Mouse (Mus musculus) midbrain, embryonic 13.5 days (tissue): ENCODE results near the gene Fzd5. TPM values are rescaled to one million over a fixed set of nuclear protein-coding genes. Genes with fewer than 3 reads are reported as not detected.

ENCODE experiments used
- ATAC-seq: fragments of 200-750 bp; cut with Nextera tagmentation; 2 replicates; pipeline ENCODE4 v1.8.0; 2017; ENCODE audit warnings: mild to moderate bottlenecking, moderate TSS enrichment, moderate library complexity
- H3K27ac ChIP-seq: fragments of 300-500 bp; sonication (generic); 2 replicates; pipeline ENCODE4 v1.5.1; 2015; ENCODE audit warnings: inconsistent platforms, mild to moderate bottlenecking, moderate library complexity
- H3K27me3 ChIP-seq: fragments of 300-500 bp; sonication (generic); 2 replicates; pipeline ENCODE4 v1.6.1; 2015; ENCODE audit warnings: mild to moderate bottlenecking, inconsistent platforms
- H3K36me3 ChIP-seq: fragments of 300-500 bp; sonication (generic); 2 replicates; pipeline ENCODE4 v1.6.1; 2015; ENCODE audit warnings: mild to moderate bottlenecking, inconsistent platforms
- H3K4me1 ChIP-seq: fragments of 300-500 bp; sonication (generic); replicated peaks from 2 replicates; pipeline ENCODE4 v1.6.1; 2015; ENCODE audit warnings: inconsistent platforms
- H3K4me2 ChIP-seq: fragments of 300-500 bp; sonication (generic); replicated peaks from 2 replicates; pipeline ENCODE4 v1.6.1; 2015; ENCODE audit warnings: moderate library complexity, mild to moderate bottlenecking, inconsistent platforms
- H3K4me3 ChIP-seq: fragments of 300-500 bp; sonication (generic); replicated peaks from 2 replicates; pipeline ENCODE4 v1.5.1; 2015; ENCODE audit warnings: mild to moderate bottlenecking, inconsistent platforms
- H3K9ac ChIP-seq: fragments of 300-500 bp; sonication (generic); replicated peaks from 2 replicates; pipeline ENCODE4 v1.6.1; 2015; ENCODE audit warnings: mild to moderate bottlenecking, inconsistent platforms
- H3K9me3 ChIP-seq: fragments of 300-500 bp; sonication (generic); 2 replicates; pipeline ENCODE4 v1.6.1; 2016; ENCODE audit warnings: mild to moderate bottlenecking, inconsistent platforms
- WGBS: fragments of 180-500 bp; shearing (Covaris S2); methylation state at CpG from one replicate; pipeline ENCODE4 v1.1.7; 2015; 5-methylcytosine and 5-hydroxymethylcytosine counted together
- polyA plus RNA-seq: library from polyadenylated mRNA; unstranded; fragments of >200 nt; fragmentation: Nextera tagmentation; extraction: Ambion mirVana; gene quantifications from 2 replicates; pipeline ENCODE4 v1.2.1, GENCODE M21; 2015

Gene Fzd5
- polyA plus RNA-seq, 1 experiment from 2014 or later: 0.40 TPM

DNA sequence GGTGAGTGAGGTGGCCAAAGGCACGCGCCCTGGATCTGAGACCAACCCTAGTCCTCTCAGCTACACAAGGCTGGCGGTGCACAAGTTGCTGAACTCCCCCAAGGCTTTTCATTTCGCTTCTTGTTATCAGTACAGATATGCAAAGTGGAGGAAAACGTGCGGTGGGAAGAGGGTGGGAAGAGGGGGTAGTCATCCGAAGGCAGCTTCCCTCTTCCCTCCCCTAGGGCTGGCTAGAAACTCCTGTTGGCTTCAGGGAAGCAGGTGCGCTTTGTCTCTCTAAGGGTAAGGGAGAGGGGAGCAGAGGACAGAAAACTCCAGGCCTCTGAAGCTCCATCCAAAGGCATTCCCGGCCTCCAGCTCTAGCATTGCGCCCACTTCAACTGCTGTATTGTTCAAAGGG lies 5.4 kb downstream of the Fzd5 start:
- 45% methylated on average over 10 of the region's 10 CpGs for WGBS
- no peak overlapping the region for H3K4me2 ChIP-seq
- ATAC-seq: no peak
- H3K4me3 ChIP-seq: no peak overlapping the region
- H3K36me3 ChIP-seq: no peaks in the 10 kb centered on the region
- H3K4me1 ChIP-seq: peaks cover 47% of the 10 kb centered on the region
- peaks cover 54% of the 10 kb centered on the region for H3K27me3 ChIP-seq
- no peak overlapping the region for H3K9ac ChIP-seq
- H3K9me3 ChIP-seq: no peaks in the 10 kb centered on the region
- no peak overlapping the region for H3K27ac ChIP-seq

DNA sequence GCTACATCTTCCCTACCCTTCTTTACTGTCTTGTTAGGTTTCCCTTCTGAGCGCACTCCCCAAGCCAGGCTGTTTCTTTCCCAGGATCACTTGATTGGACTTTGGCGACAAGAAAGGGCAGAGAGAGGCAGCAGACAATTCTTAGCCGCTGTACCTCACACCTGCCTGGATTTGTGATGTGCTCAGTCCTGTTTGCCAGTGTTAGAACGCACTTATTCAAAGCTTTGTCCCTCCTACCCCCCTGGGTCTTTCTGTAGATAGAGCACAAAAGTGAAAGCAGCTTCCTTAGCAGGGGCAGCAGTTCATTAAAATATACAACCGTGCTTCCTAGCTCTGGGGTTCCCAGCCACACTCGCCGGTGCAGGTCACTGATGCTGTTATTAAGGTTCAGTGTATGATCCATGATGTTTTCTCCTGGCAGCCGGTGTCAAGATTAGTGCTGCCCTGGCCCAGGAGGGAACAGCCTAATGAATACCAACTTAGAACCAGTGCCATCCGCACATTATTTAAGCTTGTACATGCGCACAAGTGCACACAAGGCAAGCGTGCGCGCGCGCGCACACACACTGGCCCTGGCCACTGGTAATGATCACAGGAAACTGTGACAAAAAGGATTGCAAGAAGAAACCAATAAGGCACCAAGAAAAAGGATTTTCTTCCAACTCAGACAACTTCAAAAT lies 6.1 kb downstream of the Fzd5 start:
- H3K9me3 ChIP-seq: no peaks in the 10 kb centered on the region
- H3K9ac ChIP-seq: no peak overlapping the region

DNA sequence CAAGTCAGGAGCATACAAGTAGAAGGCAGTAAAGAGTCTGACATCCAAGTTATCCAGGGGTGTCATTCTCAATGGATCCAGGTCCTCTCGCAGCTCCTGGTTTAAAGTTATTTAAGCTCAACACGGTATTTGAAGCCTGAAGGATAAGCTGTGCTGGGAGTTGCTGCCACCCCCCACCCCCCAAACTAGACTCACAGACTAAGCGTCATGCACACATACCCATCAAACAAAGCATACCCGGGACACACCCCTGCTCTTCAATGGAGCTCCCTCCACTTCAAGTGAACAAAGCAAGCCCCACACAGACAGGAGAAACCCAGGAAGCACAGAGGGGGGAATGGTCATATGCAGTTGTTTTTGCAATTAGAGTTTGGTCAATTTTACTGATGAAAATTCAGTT lies 7.5 kb downstream of the Fzd5 start:
- peaks cover 25% of the 10 kb centered on the region for H3K4me1 ChIP-seq
- no peak overlapping the region for H3K27ac ChIP-seq
- no peak overlapping the region for H3K9ac ChIP-seq
- no peak overlapping the region for H3K4me3 ChIP-seq
- no peak for ATAC-seq
- H3K27me3 ChIP-seq: peaks cover 33% of the 10 kb centered on the region
- no peaks in the 10 kb centered on the region for H3K9me3 ChIP-seq
- no peak overlapping the region for H3K4me2 ChIP-seq
- 59% methylated on average over 4 of the region's 4 CpGs for WGBS
- H3K36me3 ChIP-seq: no peaks in the 10 kb centered on the region

More for the DNA sequence above, 6.1 kb downstream of the Fzd5 start:
- Histone ChIP-seq H3K4me1 (peaks cover 40% of the 10 kb centered on the region), H3K27ac (no peak overlapping the region), H3K4me2 (no peak overlapping the region; the same call in 1 of the 2 replicates), H3K27me3 (peaks cover 47% of the 10 kb centered on the region), H3K4me3 (no peak overlapping the region), H3K36me3 (no peaks in the 10 kb centered on the region)
- ATAC-seq: no peak
- WGBS: 65% methylated on average over 16 of the region's 16 CpGs

DNA sequence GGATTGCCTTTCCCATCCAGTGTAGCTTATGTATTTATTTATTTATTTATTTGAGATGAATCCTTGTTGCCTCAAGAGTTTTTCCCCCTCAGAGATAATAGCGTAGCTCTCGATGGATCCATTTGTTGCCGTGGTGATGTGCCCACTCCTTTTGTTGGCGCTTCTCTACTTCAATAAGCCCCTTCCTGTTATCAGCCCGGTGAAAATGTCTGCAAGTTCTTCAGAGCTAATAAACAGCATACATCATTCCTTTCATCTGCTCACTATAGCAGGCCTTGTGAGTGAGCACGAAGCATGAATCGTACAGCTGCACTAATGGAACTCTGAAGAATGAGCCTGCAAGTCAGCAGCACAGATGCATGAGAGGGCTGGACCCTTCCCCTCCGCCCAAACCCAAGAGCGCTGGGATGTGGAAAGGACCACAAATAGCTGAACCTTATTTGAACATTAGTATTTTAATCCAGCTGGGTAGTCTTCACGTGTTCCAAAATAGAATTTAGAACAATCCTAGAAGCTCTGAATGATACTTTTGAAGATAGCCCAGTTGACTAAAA lies 16.4 kb downstream of the Fzd5 start:
- Histone ChIP-seq H3K4me1 (peaks cover 7% of the 10 kb centered on the region), H3K36me3 (peaks cover 41% of the 10 kb centered on the region), H3K27ac (no peak overlapping the region), H3K27me3 (no peaks in the 10 kb centered on the region), H3K4me3 (no peak overlapping the region), H3K9me3 (no peaks in the 10 kb centered on the region), H3K4me2 (no peak overlapping the region), H3K9ac (no peak overlapping the region)
- peak; percentile 37; the same call in 1 of the 2 replicates for ATAC-seq
- WGBS: 59% methylated on average over 10 of the region's 10 CpGs

DNA sequence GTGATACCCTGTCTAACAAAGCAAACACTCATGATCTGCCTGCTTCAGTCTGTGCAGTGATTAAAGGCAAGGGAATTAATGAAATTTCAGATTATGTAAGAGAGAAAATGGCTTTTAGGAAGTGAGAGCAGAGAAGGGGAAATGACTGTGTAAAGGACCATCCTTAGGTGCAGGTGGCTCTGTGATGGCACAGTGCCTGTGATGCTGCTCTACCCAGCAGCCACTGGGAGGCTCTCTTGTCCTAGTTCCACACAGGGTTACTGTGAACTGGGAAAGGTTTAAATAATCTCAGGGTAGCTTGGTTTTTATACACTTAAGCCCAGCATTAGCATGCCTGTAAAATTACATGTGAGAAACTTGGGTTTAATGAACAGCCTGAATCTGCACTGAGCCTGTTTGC lies 20.0 kb downstream of the Fzd5 start:
- peaks cover 41% of the 10 kb centered on the region for H3K36me3 ChIP-seq
- no peak overlapping the region for H3K4me2 ChIP-seq
- no peak overlapping the region for H3K27ac ChIP-seq
- peak; percentile 80 for ATAC-seq
- H3K4me1 ChIP-seq: peaks cover 7% of the 10 kb centered on the region
- H3K9ac ChIP-seq: no peak overlapping the region
- H3K27me3 ChIP-seq: no peaks in the 10 kb centered on the region
- no peak overlapping the region for H3K4me3 ChIP-seq
- no peaks in the 10 kb centered on the region for H3K9me3 ChIP-seq

DNA sequence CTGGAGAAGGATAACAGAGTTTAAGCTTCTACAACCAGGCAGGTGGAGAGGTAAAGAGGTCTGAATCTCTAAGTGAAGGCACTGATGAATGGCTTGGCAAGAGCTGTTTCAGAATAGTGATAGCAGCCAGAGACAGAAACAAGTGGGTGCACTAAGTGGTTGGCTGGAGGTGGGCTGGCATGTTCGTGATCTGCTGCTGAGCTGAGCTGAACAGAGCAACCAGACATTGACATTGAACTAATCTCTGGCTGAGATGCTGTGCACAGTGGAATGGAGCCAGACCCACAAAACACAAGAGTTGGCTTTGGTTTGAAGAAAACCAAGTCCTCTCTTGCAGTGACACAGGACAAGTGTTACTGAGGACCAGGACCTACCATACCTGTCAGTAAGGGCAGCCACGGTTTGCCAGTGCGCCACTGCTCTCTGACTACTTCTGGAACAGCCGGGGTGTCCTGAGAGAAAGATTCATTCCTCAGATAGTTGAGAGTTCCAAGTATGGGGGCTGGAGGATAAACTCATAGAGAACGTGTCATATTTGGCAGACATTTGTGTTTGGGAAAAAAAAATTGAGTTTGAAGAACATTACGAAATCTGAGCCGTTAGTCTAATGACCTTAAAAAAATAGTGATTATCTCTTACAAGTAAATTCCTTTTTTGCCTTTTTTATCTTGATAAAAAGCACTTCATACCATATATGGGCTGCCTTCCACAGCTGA lies 20.8 kb downstream of the Fzd5 start:
- ATAC-seq: no peak
- peaks cover 35% of the 10 kb centered on the region for H3K36me3 ChIP-seq
- H3K27me3 ChIP-seq: no peaks in the 10 kb centered on the region
- no peaks in the 10 kb centered on the region for H3K9me3 ChIP-seq
- 92% methylated on average over 7 of the region's 7 CpGs for WGBS
- H3K9ac ChIP-seq: no peak overlapping the region
- no peak overlapping the region for H3K4me2 ChIP-seq
- no peak overlapping the region for H3K27ac ChIP-seq
- H3K4me1 ChIP-seq: peaks cover 7% of the 10 kb centered on the region
- H3K4me3 ChIP-seq: no peak overlapping the region

DNA sequence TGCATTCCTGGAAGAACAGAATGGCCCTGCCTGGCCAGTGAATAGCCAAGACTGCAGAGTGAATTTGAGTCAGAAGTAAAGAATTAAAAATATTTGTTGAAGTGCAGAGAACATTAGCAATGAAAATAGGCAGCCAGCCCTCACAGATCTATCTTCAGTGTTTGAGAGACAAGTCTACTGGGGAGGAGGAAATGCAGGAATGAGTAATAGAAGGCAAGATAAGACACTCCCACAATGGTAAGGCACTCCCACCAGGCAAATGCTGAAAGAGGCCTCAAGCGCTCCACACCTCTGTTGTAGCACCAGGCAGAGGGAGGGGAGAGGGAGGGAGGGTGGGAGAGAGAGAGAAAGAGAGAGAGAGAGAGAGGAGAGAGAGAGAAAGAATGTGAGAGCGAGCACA lies 22.1 kb downstream of the Fzd5 start:
- no peaks in the 10 kb centered on the region for H3K4me1 ChIP-seq
- no peak overlapping the region for H3K27ac ChIP-seq
- no peaks in the 10 kb centered on the region for H3K27me3 ChIP-seq
- ATAC-seq: no peak
- H3K9me3 ChIP-seq: no peaks in the 10 kb centered on the region
- no peak overlapping the region for H3K4me3 ChIP-seq
- WGBS: 92% methylated on average over 2 of the region's 2 CpGs
- H3K36me3 ChIP-seq: peaks cover 29% of the 10 kb centered on the region
- H3K9ac ChIP-seq: no peak overlapping the region
- no peak overlapping the region for H3K4me2 ChIP-seq

DNA sequence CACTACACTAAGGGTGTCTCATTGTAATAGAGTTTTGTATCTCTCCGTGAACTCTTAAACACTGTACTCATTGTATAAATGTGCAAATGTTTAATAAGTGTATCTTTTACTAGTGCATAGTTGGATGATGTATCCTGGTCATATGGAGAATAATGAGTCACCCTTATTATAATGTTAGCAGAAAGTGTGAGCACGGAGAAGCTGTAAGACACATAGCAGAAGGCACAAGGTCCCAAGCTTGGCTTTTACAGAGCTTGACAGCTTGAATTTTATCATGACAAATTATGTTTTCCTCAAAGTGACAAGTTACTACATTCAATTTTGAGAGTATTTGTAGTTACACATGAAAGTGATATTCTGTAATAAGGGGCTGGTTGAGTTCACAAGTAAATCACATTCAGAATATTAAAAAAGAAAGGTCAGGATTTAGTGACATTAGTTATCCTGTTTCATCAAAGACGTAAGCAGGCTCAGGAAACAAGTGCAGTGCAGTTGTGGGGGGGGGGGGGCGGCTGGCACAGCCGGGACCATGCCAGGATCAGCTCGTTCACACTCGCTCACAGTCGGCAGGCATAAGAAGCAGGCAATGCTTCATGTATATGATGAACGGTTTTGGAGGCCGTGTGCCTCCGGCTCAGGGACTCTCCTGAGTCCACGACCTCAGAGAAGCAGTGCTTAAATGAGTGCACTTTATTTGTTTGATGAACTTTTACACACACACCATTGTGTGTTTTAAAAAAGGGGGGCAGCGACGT lies 25.4 kb downstream of the Fzd5 start:
- no peaks in the 10 kb centered on the region for H3K27me3 ChIP-seq
- 86% methylated on average over 14 of the region's 14 CpGs for WGBS
- no peaks in the 10 kb centered on the region for H3K4me1 ChIP-seq
- H3K4me3 ChIP-seq: no peak overlapping the region
- no peak overlapping the region for H3K27ac ChIP-seq
- no peaks in the 10 kb centered on the region for H3K9me3 ChIP-seq
- H3K36me3 ChIP-seq: peaks cover 26% of the 10 kb centered on the region
- H3K9ac ChIP-seq: no peak overlapping the region
- ATAC-seq: no peak
- H3K4me2 ChIP-seq: no peak overlapping the region

DNA sequence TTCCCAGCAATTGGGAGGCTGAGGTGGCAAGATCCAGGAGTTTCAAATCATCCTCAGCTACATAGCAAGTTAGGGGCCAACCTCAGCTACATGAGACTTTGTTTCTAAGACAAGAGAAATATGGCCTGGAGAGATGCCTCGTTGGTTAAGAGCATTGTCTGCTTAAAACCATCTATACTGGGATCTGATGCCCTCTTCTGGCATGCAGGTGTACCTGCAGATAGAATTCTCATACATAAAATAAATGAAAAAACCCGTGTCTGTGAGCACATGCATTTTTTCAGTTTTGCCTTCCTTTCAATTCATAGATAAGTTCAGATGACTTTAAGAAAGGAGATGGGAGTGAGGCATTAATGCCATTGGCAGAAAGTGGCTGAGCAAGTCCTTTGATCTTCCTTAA lies 27.7 kb downstream of the Fzd5 start:
- no peak overlapping the region for H3K27ac ChIP-seq
- no peak overlapping the region for H3K9ac ChIP-seq
- WGBS: 23% methylated on average over 2 of the region's 2 CpGs
- no peaks in the 10 kb centered on the region for H3K9me3 ChIP-seq
- peaks cover 12% of the 10 kb centered on the region for H3K36me3 ChIP-seq
- no peaks in the 10 kb centered on the region for H3K4me1 ChIP-seq
- H3K4me3 ChIP-seq: no peak overlapping the region
- ATAC-seq: no peak
- H3K27me3 ChIP-seq: no peaks in the 10 kb centered on the region
- no peak overlapping the region for H3K4me2 ChIP-seq

DNA sequence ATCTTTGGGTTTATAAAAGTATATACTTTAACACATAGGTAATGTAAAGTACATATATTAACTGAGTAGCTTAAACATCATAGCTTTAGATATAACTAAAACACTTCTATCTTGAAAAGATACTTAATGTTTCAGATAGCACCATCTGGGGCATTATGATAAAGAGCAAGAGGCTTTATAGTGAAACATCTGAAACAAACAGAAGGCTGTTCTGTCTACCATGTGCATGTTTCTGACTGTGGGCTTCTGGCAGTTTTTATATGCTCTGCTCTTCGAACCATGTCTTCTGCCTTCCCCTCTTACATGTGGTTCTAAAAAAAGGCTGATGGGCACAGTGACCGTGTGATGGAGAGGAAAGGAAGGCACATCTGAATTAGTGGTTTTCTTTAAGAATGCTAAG lies 30.9 kb downstream of the Fzd5 start:
- Histone ChIP-seq H3K9me3 (no peaks in the 10 kb centered on the region), H3K27me3 (no peaks in the 10 kb centered on the region), H3K9ac (no peak overlapping the region), H3K36me3 (peaks cover 26% of the 10 kb centered on the region), H3K27ac (no peak overlapping the region), H3K4me1 (no peaks in the 10 kb centered on the region), H3K4me3 (no peak overlapping the region), H3K4me2 (no peak overlapping the region)
- 95% methylated on average over 2 of the region's 2 CpGs for WGBS
- no peak for ATAC-seq

DNA sequence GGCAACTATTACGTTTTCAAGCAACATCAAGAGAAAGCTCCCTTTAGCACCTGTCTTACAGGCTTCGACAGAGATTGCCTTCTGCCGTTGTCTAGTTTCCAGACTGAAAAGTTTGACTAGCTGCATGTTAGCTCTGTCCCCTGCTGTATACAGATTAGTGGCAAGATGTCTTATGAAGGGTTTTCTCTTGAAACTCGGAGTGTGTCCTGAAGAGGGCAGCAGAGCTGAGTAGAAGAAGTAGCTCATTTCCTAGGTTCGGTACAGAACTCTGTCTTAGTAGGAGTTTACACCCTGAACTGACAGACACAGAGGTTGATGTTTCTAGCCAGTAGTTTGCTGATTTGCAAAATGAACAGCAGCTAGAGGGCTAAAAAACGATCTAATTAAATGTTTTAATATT lies 32.3 kb downstream of the Fzd5 start:
- 51% methylated on average over 6 of the region's 6 CpGs for WGBS
- H3K9ac ChIP-seq: no peak overlapping the region
- H3K27ac ChIP-seq: no peak overlapping the region
- no peaks in the 10 kb centered on the region for H3K4me1 ChIP-seq
- 0 out of 2 replicates have a peak, but pooled peaks have one; percentile 43 for ATAC-seq
- H3K36me3 ChIP-seq: peaks cover 33% of the 10 kb centered on the region
- H3K4me3 ChIP-seq: no peak overlapping the region
- H3K9me3 ChIP-seq: no peaks in the 10 kb centered on the region
- H3K4me2 ChIP-seq: no peak overlapping the region
- no peaks in the 10 kb centered on the region for H3K27me3 ChIP-seq

DNA sequence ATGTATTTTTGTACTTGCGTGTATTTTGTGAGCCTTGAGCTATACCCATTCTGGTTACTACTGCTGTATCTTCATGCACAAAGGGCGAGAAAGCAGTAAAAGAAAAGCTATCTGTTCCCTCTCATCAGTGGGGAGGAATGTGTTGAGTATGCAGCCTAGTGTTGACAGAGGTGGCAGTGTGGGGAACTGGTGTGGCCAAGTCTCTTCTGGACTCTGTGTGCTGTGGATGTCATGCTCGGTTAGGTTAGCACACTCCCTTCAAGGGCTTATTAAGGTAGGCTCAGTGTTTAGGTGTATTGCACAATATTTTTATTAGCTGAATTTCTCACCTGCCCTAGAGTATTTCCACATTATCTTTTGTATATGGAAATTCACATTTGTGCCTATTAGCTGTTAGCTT lies 35.8 kb downstream of the Fzd5 start:
- WGBS: 89% methylated on average over 3 of the region's 3 CpGs
- Histone ChIP-seq H3K9ac (no peak overlapping the region), H3K4me3 (no peak overlapping the region), H3K9me3 (no peaks in the 10 kb centered on the region), H3K27ac (no peak overlapping the region), H3K36me3 (peaks cover 28% of the 10 kb centered on the region), H3K27me3 (no peaks in the 10 kb centered on the region), H3K4me1 (no peaks in the 10 kb centered on the region), H3K4me2 (no peak overlapping the region)
- no peak for ATAC-seq
